8 mouse cellular contexts compared by ENCODE assay signal in genomic region chrX:140341656-140342392, GRCm38 (mm10). TPM values are rescaled to one million over a fixed set of nuclear protein-coding genes. Genes with fewer than 3 reads are reported as not detected.
DNase-seq lines count a peak whose midpoint lies in the region; ATAC-seq and TF ChIP-seq lines count a peak whose summit lies in the region.

Gene Frmpd3, plus strand, starts transcription at chrX:140342263.

- peak within 1 kb of the TSS; percentile 34 for H3K4me3 ChIP-seq in intestine, embryonic 15.5 days (replicated peaks)
- peak within 1 kb of the TSS; percentile 56 for H3K4me3 ChIP-seq in midbrain, embryonic 10.5 days
- no peak within 1 kb of the TSS for H3K4me3 ChIP-seq in lung, adult 2 months (replicated peaks; ENCODE audit: extremely low read depth, low read depth, low read length)

- H3K36me3 ChIP-seq in intestine, embryonic 15.5 days, result no peaks in the 10 kb centered on the region
- no peaks in the 10 kb centered on the region for H3K36me3 ChIP-seq in midbrain, embryonic 10.5 days

- 26% methylated on average over 23 of the region's 24 CpGs for WGBS in intestine, embryonic 15.5 days
- 24% methylated on average over 23 of the region's 24 CpGs for WGBS in midbrain, embryonic 10.5 days
- 28% methylated on average over 24 of the region's 24 CpGs for WGBS in lung, adult 2 months

- H3K27ac ChIP-seq in intestine, embryonic 15.5 days, result no peak within 1 kb of the TSS
- H3K27ac ChIP-seq in midbrain, embryonic 10.5 days (replicated peaks), result peak within 1 kb of the TSS; percentile 79

- no peak for TF ChIP-seq CTCF in lung, adult 2 months (IDR thresholded peaks at IDR 0.05; ENCODE audit: insufficient read depth, low read length)

- H3K4me2 ChIP-seq in intestine, embryonic 15.5 days (replicated peaks), result peak within 1 kb of the TSS; percentile 72

- DNase-seq in frontal cortex, postnatal 25 days (ENCODE audit: low spot score in 2 of 2), result no peak
- DNase-seq in ovary, postnatal 36 days (ENCODE audit: low spot score), result peak; percentile 18
- no peak for DNase-seq in ovary, adult 18-20 months (ENCODE audit: low spot score)
- peak; percentile 43 for DNase-seq in midbrain, embryonic 10.5 days (ENCODE audit: low spot score)
- no peak for DNase-seq in thymus, postnatal 0 days (ENCODE audit: low spot score)
- DNase-seq in lung, adult 2 months, result no peak

- no peak for TF ChIP-seq POLR2A in lung, adult 2 months (IDR thresholded peaks at IDR 0.05; ENCODE audit: borderline replicate concordance, extremely low read depth, low read depth, low read length)

- H3K4me1 ChIP-seq in intestine, embryonic 15.5 days (replicated peaks), result no peaks in the 10 kb centered on the region
- H3K4me1 ChIP-seq in midbrain, embryonic 10.5 days, result peaks cover 15% of the 10 kb centered on the region
- H3K4me1 ChIP-seq in lung, adult 2 months (ENCODE audit: control insufficient read depth, insufficient read depth, low read length), result no peaks in the 10 kb centered on the region

- peak; percentile 80 for ATAC-seq in frontal cortex, adult (ENCODE audit: low TSS enrichment)
- peak; percentile 25; the same call in 1 of the 2 replicates for ATAC-seq in intestine, embryonic 15.5 days

- peak within 1 kb of the TSS; percentile 30; the same call in 1 of the 2 replicates for H3K9ac ChIP-seq in intestine, embryonic 15.5 days

- peaks cover 35% of the 10 kb centered on the region for H3K27me3 ChIP-seq in intestine, embryonic 15.5 days (replicated peaks)
- H3K27me3 ChIP-seq in midbrain, embryonic 10.5 days (ENCODE audit: low read depth, poor library complexity, severe bottlenecking), result peaks cover 97% of the 10 kb centered on the region

- no peaks in the 10 kb centered on the region for H3K9me3 ChIP-seq in intestine, embryonic 15.5 days
- H3K9me3 ChIP-seq in midbrain, embryonic 10.5 days (replicated peaks), result no peaks in the 10 kb centered on the region

RNA-seq across cellular contexts. Expression of gene Frmpd3, which starts in this region (rescaled TPM):
- 0.05 TPM in 1 of 2 replicates, not detected in the other for polyA plus RNA-seq in intestine, embryonic 15.5 days (2015; fragmentation: Nextera tagmentation; extraction: Ambion mirVana)
- 0.59 and 1.0 TPM in 2 replicates for polyA plus RNA-seq in midbrain, embryonic 10.5 days (2016; fragmentation: Nextera tagmentation; extraction: Ambion mirVana)
- polyA plus RNA-seq in thymus, postnatal 0 days (2015; fragmentation: Nextera tagmentation; extraction: Ambion mirVana), result not detected in 2 replicates
- 0.06 and 0.11 TPM in 2 replicates for polyA plus RNA-seq in lung, adult 2 months (2012; rRNA removed)

Comparison
In these comparisons a context has a peak if more than half of its experiments do, and no peak if none do; other contexts are left out.
1. DNase-seq: peak in ovary, postnatal 36 days (single experiment) and midbrain, embryonic 10.5 days (single experiment); none in frontal cortex, postnatal 25 days (0 of 2), ovary, adult 18-20 months (single experiment), thymus, postnatal 0 days (single experiment) and lung, adult 2 months (single experiment).
2. Peak in ATAC-seq, H3K4me3 ChIP-seq, H3K9ac ChIP-seq and H3K4me2 ChIP-seq in intestine, embryonic 15.5 days; RNA of the gene not detected or under 1 TPM.